Mouse (Mus musculus): ENCODE measurements at regions not wholly inside any gene's neighbourhood (a gene's known extent, or its start where the extent isn't known, plus 50 kb on each side); places are given as distances from the start of the nearest gene placed in this dataset.

GRCm38 (mm10) chr1:91697053-91697452, 104.2 kb upstream of the Twist2 start:
- no peak for TF ChIP-seq CTCF (IDR thresholded peaks at IDR 0.05; ENCODE audit: borderline replicate concordance, control insufficient read depth, extremely low read depth, insufficient read depth, low read length, poor library complexity)
- TF ChIP-seq POLR2A (IDR thresholded peaks at IDR 0.05; ENCODE audit: control insufficient read depth, extremely low read depth, insufficient read depth, low read length, poor library complexity), result no peak
